Mouse (Mus musculus) hindbrain, embryonic 13.5 days (tissue): Measurements from ENCODE around the gene Sh3pxd2a. TPM values are rescaled to one million over a fixed set of nuclear protein-coding genes. Genes with fewer than 3 reads are reported as not detected.

Experiments used
- ATAC-seq: fragments of 200-750 bp; cut with Nextera tagmentation; 2 replicates; pipeline ENCODE4 v1.8.0; 2017; ENCODE audit warnings: moderate TSS enrichment; ENCODE audit not compliant: low FRiP score
- H3K27ac ChIP-seq: fragments of 300-500 bp; sonication (generic); 2 replicates; pipeline ENCODE4 v1.5.1; 2015; ENCODE audit warnings: inconsistent platforms, mild to moderate bottlenecking, moderate library complexity
- H3K27me3 ChIP-seq: fragments of 300-500 bp; sonication (generic); 2 replicates; pipeline ENCODE4 v1.6.1; 2015; ENCODE audit warnings: mild to moderate bottlenecking, inconsistent platforms
- H3K36me3 ChIP-seq: fragments of 300-500 bp; sonication (generic); 2 replicates; pipeline ENCODE4 v1.6.1; 2015; ENCODE audit warnings: mild to moderate bottlenecking, inconsistent platforms
- H3K4me1 ChIP-seq: fragments of 300-500 bp; sonication (generic); replicated peaks from 2 replicates; pipeline ENCODE4 v1.6.1; 2015; ENCODE audit warnings: inconsistent platforms
- H3K4me2 ChIP-seq: fragments of 300-500 bp; sonication (generic); 2 replicates; pipeline ENCODE4 v1.6.1; 2015; ENCODE audit warnings: inconsistent platforms, mild to moderate bottlenecking, moderate library complexity
- H3K4me3 ChIP-seq: fragments of 300-500 bp; sonication (generic); 2 replicates; pipeline ENCODE4 v1.5.1; 2015; ENCODE audit warnings: mild to moderate bottlenecking, inconsistent platforms
- H3K9ac ChIP-seq: fragments of 300-500 bp; sonication (generic); 2 replicates; pipeline ENCODE4 v1.6.1; 2015; ENCODE audit warnings: mild to moderate bottlenecking, inconsistent platforms
- H3K9me3 ChIP-seq: fragments of 300-500 bp; sonication (generic); 2 replicates; pipeline ENCODE4 v1.6.1; 2016; ENCODE audit warnings: inconsistent platforms
- WGBS: fragments of 180-500 bp; shearing (Covaris S2); methylation state at CpG from one replicate; pipeline ENCODE4 v1.1.7; 2015; 5-methylcytosine and 5-hydroxymethylcytosine counted together
- polyA plus RNA-seq: library from polyadenylated mRNA; unstranded; fragments of >200 nt; fragmentation: Nextera tagmentation; extraction: Ambion mirVana; gene quantifications from 2 replicates; pipeline ENCODE4 v1.2.1, GENCODE M21; 2015

Sh3pxd2a gene
- polyA plus RNA-seq, 1 experiment from 2014 or later = 2.1 TPM

DNA sequence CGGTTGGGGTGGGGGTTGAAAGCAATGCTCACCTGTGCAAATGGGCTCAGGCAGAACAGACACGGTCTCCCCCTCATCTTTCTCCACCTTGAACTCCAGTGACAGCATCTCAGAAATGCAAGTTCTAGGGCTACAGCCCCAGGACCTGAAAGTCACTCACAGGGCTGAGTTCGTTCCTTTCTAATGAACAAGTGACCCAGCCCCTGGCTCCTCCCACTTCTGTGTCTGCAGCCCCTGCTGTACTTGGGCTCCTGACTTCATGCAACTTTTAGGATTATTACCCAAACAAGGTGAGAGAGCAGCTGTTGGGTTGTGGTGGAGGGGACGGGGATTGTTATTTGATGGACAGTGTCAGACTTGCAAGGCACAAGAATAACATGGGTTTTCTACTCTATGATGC lies 23.2 kb downstream of the Sh3pxd2a start:
- no peak overlapping the region for H3K4me3 ChIP-seq
- H3K9me3 ChIP-seq = no peaks in the 10 kb centered on the region
- WGBS = 89% methylated on average over 4 of the region's 4 CpGs
- peaks cover 26% of the 10 kb centered on the region for H3K4me1 ChIP-seq
- no peaks in the 10 kb centered on the region for H3K36me3 ChIP-seq
- H3K9ac ChIP-seq = no peak overlapping the region
- H3K27me3 ChIP-seq = no peaks in the 10 kb centered on the region; the same call in 1 of the 2 replicates
- no peak overlapping the region for H3K4me2 ChIP-seq
- H3K27ac ChIP-seq = no peak overlapping the region
- ATAC-seq = no peak

DNA sequence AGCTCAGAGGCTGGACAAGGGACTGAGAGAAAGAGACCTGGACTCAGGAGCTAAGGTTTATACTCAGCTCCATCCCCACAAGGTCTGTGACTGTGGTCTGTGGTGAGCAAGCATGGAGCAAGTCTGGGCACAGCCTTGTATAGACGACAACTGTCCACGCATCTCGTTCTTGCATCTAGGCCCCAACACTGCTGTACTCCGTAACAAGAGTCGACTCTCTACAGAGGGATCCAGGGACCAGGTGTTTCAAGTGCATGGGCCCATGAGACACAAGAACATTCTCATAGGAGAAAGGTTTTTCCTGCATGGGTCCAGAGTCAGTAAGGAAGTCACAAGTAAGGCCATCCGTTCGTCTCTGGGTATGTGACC lies 23.8 kb downstream of the Sh3pxd2a start:
- WGBS = 97% methylated on average over 7 of the region's 7 CpGs

GRCm38 (mm10) chr19:47439726-47440434 lies 24.3 kb downstream of the Sh3pxd2a start:
- no peak overlapping the region for H3K27ac ChIP-seq
- H3K4me1 ChIP-seq = peaks cover 22% of the 10 kb centered on the region
- 86% methylated on average over 9 of the region's 9 CpGs for WGBS
- no peak for ATAC-seq
- no peak overlapping the region for H3K4me2 ChIP-seq
- H3K9ac ChIP-seq = no peak overlapping the region
- H3K4me3 ChIP-seq = no peak overlapping the region
- H3K27me3 ChIP-seq = no peaks in the 10 kb centered on the region; the same call in 1 of the 2 replicates
- H3K9me3 ChIP-seq = no peaks in the 10 kb centered on the region
- no peaks in the 10 kb centered on the region for H3K36me3 ChIP-seq

More for the DNA sequence above, 23.8 kb downstream of the Sh3pxd2a start:
- Histone ChIP-seq H3K27ac (no peak overlapping the region), H3K36me3 (no peaks in the 10 kb centered on the region), H3K9me3 (no peaks in the 10 kb centered on the region), H3K4me2 (no peak overlapping the region), H3K9ac (no peak overlapping the region), H3K4me1 (peaks cover 22% of the 10 kb centered on the region), H3K4me3 (no peak overlapping the region), H3K27me3 (no peaks in the 10 kb centered on the region; the same call in 1 of the 2 replicates)
- ATAC-seq = no peak

GRCm38 (mm10) chr19:47438445-47438844 lies 25.8 kb downstream of the Sh3pxd2a start:
- H3K4me2 ChIP-seq = no peak overlapping the region
- peak; percentile 69 for ATAC-seq
- H3K4me3 ChIP-seq = no peak overlapping the region
- no peaks in the 10 kb centered on the region for H3K36me3 ChIP-seq
- H3K4me1 ChIP-seq = peaks cover 17% of the 10 kb centered on the region
- H3K27ac ChIP-seq = no peak overlapping the region; the same call in 1 of the 2 replicates
- no peaks in the 10 kb centered on the region for H3K9me3 ChIP-seq
- no peak overlapping the region for H3K9ac ChIP-seq
- WGBS = 47% methylated on average over 5 of the region's 5 CpGs
- H3K27me3 ChIP-seq = no peaks in the 10 kb centered on the region; the same call in 1 of the 2 replicates

DNA sequence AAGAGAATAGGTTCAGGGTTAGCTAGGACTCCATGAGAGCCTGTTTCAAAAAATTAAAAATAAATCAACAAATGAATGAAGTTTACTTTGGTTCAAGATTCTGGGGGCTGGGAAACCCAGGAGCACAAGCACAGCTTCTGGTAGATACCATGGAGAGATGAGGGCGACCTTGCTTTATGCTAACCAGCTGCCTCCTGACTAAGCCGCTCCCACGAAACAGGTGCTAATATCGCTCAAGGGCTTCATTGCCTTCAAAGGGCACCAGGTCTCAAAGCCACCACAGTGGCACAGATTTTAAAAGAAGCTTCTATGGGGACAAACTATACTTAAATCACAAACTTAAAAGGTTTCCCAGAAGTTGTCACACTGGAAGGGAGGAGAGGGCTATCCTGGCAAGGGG lies 27.2 kb downstream of the Sh3pxd2a start:
- Histone ChIP-seq H3K4me2 (no peak overlapping the region), H3K4me1 (peaks cover 14% of the 10 kb centered on the region), H3K36me3 (no peaks in the 10 kb centered on the region), H3K9ac (no peak overlapping the region), H3K4me3 (no peak overlapping the region), H3K27ac (no peak overlapping the region), H3K9me3 (no peaks in the 10 kb centered on the region), H3K27me3 (no peaks in the 10 kb centered on the region)
- ATAC-seq = no peak
- WGBS = 93% methylated on average over 4 of the region's 4 CpGs

DNA sequence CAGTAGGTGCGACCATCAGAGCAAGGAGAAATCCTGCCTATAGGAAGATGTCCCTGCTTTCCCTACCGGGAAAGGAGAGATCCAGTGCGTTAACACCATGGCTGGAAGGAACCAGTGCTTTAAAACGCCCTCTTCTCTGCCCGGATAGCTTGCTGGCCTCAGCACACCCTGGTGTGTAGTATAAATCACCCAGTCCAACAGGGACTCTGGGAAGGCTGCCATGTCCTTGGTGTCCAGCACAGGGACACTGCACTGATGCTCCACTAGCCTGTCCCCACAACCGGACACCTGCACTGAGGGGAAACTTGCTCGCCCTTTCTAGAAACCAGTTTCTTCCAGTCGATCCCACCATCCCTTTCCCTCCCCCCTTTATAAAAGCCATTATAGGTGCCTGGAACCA lies 28.0 kb downstream of the Sh3pxd2a start:
- WGBS = 91% methylated on average over 8 of the region's 8 CpGs
- Histone ChIP-seq H3K4me3 (no peak overlapping the region), H3K4me2 (no peak overlapping the region), H3K27ac (no peak overlapping the region), H3K9me3 (no peaks in the 10 kb centered on the region), H3K9ac (no peak overlapping the region), H3K36me3 (no peaks in the 10 kb centered on the region), H3K4me1 (peaks cover 18% of the 10 kb centered on the region), H3K27me3 (no peaks in the 10 kb centered on the region)
- ATAC-seq = no peak

GRCm38 (mm10) chr19:47434655-47435054 lies 29.5 kb downstream of the Sh3pxd2a start:
- H3K9me3 ChIP-seq = no peaks in the 10 kb centered on the region
- no peaks in the 10 kb centered on the region for H3K27me3 ChIP-seq
- no peak overlapping the region for H3K4me2 ChIP-seq
- H3K36me3 ChIP-seq = no peaks in the 10 kb centered on the region
- H3K9ac ChIP-seq = no peak overlapping the region
- 97% methylated on average over 14 of the region's 14 CpGs for WGBS
- H3K27ac ChIP-seq = no peak overlapping the region
- H3K4me3 ChIP-seq = no peak overlapping the region
- H3K4me1 ChIP-seq = peaks cover 19% of the 10 kb centered on the region
- ATAC-seq = no peak

- WGBS = 44% methylated on average over 10 of the region's 10 CpGs
- H3K36me3 ChIP-seq = no peaks in the 10 kb centered on the region
- H3K27ac ChIP-seq = no peak overlapping the region
- H3K9ac ChIP-seq = no peak overlapping the region
- peaks cover 25% of the 10 kb centered on the region for H3K4me1 ChIP-seq
- ATAC-seq = no peak
- no peak overlapping the region for H3K4me2 ChIP-seq
- no peaks in the 10 kb centered on the region for H3K27me3 ChIP-seq
- no peak overlapping the region for H3K4me3 ChIP-seq
- no peaks in the 10 kb centered on the region for H3K9me3 ChIP-seq
These were observed 31.9 kb downstream of the Sh3pxd2a start for GRCm38 (mm10) chr19:47432339-47432738.

DNA sequence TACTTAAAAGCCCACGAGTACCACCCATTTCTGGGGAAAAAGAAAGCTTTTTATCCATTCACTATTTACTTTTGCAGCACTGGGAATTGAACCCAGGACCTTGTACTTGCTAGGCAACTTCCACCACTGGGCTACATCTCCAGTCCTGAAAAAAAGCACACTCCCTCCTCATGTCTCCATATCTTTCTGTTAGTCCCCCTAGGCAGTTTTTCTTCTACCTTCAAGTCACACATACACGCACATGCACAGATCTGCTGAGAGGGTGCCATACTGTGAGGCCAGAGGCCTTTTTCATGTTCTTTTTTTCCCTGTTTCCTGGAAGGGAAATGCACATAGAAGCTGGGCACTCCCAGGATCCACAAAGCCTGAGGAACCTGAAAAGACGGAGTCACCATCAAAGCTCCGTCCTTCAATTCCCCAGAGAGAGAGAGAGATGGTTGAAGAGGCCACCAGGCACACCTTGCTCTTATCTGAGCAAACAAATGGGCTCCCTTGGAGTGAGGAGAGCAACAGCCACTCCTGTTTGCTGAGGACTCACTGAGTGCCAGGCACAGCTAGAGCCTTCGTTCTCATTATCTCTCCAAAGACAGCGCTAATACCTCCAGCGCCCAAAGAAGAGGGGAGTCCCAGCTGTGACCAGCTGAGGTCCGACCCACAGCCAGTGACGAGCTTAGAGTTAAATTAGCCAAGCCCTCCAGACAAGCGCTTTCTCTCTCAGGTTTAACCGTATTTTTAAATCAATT lies 32.8 kb downstream of the Sh3pxd2a start:
- H3K4me1 ChIP-seq = peaks cover 25% of the 10 kb centered on the region
- no peaks in the 10 kb centered on the region for H3K9me3 ChIP-seq
- no peaks in the 10 kb centered on the region for H3K27me3 ChIP-seq
- H3K36me3 ChIP-seq = no peaks in the 10 kb centered on the region
- no peak overlapping the region for H3K4me2 ChIP-seq
- peak overlapping the region; percentile 44 for H3K27ac ChIP-seq
- no peak overlapping the region for H3K4me3 ChIP-seq
- 63% methylated on average over 11 of the region's 11 CpGs for WGBS
- ATAC-seq = no peak
- no peak overlapping the region for H3K9ac ChIP-seq

GRCm38 (mm10) chr19:47430160-47430559 lies 34.0 kb downstream of the Sh3pxd2a start:
- no peak overlapping the region for H3K4me3 ChIP-seq
- no peaks in the 10 kb centered on the region for H3K36me3 ChIP-seq
- H3K4me2 ChIP-seq = no peak overlapping the region
- no peak overlapping the region for H3K27ac ChIP-seq
- H3K9me3 ChIP-seq = no peaks in the 10 kb centered on the region
- H3K27me3 ChIP-seq = no peaks in the 10 kb centered on the region
- H3K9ac ChIP-seq = no peak overlapping the region
- no peak for ATAC-seq
- H3K4me1 ChIP-seq = peaks cover 25% of the 10 kb centered on the region
- WGBS = 98% methylated on average over 2 of the region's 2 CpGs

DNA sequence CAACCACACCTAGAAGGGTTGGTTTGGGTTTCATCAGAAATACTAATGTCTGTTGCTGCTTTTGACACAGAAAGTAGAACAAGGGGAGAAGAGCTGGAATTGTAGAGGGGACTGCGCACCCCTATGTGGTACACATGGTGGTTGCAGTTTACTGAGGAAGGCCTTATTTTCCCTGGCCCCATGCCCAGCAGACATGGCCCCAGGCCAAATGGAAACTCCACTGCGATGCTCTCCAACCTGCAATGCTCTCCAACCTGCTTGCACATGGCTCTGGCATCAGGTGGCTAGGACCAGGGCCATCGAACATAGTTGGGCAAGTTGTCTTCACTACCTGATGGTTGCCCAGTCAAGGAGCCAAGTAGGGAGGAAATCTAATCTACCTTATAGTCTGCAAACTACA lies 35.0 kb downstream of the Sh3pxd2a start:
- H3K4me2 ChIP-seq = no peak overlapping the region
- WGBS = 79% methylated on average over 3 of the region's 3 CpGs
- no peaks in the 10 kb centered on the region for H3K36me3 ChIP-seq
- no peak overlapping the region for H3K27ac ChIP-seq
- peaks cover 25% of the 10 kb centered on the region for H3K4me1 ChIP-seq
- H3K4me3 ChIP-seq = no peak overlapping the region
- H3K27me3 ChIP-seq = no peaks in the 10 kb centered on the region
- H3K9me3 ChIP-seq = no peaks in the 10 kb centered on the region
- no peak overlapping the region for H3K9ac ChIP-seq
- no peak for ATAC-seq

GRCm38 (mm10) chr19:47428794-47429193 lies 35.4 kb downstream of the Sh3pxd2a start:
- no peak for ATAC-seq
- Histone ChIP-seq H3K4me3 (no peak overlapping the region), H3K27ac (no peak overlapping the region), H3K9me3 (no peaks in the 10 kb centered on the region), H3K9ac (no peak overlapping the region), H3K36me3 (no peaks in the 10 kb centered on the region), H3K27me3 (no peaks in the 10 kb centered on the region), H3K4me2 (no peak overlapping the region), H3K4me1 (peaks cover 25% of the 10 kb centered on the region)
- WGBS = 70% methylated on average over 7 of the region's 7 CpGs
